Mouse (Mus musculus): ENCODE data around the gene Hist1h2bp. TPM values are rescaled to one million over a fixed set of nuclear protein-coding genes. Genes with fewer than 3 reads are reported as not detected.
"Not testable (repeated sequence)": the region's sequence is repeated elsewhere in the genome, so short reads cannot be mapped to it uniquely, and the experiment has no call there.

Hist1h2bp gene
- polyA plus RNA-seq, 1 experiment from 2014 or later = 2.5 TPM

GRCm38 (mm10) chr13:21795584-21795983 is 8.3 kb downstream of the Hist1h2bp start:
- no peak overlapping the region for H3K4me3 ChIP-seq (ENCODE audit: low read depth, low read length)
- H3K9ac ChIP-seq (ENCODE audit: low read length) = no peak overlapping the region
- DNase-seq (ENCODE audit: low spot score, missing footprints) (no peak), ATAC-seq (ENCODE audit: low FRiP score) (no peak)
- H3K9me3 ChIP-seq (ENCODE audit: control insufficient read depth, low read length) = no peaks in the 10 kb centered on the region
- no peaks in the 10 kb centered on the region for H3K36me3 ChIP-seq (ENCODE audit: control insufficient read depth, insufficient read depth, low read length)
- WGBS = 92% methylated on average over 7 of the region's 7 CpGs
- H3K4me2 ChIP-seq = no peak overlapping the region
- no peak overlapping the region for H3K27ac ChIP-seq (ENCODE audit: low read depth, low read length)
- H3K4me1 ChIP-seq (ENCODE audit: control insufficient read depth, insufficient read depth, low read length) = peaks cover 5% of the 10 kb centered on the region; the same call in 1 of the 2 replicates
- H3K27me3 ChIP-seq (ENCODE audit: control insufficient read depth, insufficient read depth, low read length) = no peaks in the 10 kb centered on the region

- not testable (repeated sequence) for H3K4me3 ChIP-seq (ENCODE audit: low read depth, low read length); H3K4me1 ChIP-seq (ENCODE audit: control insufficient read depth, insufficient read depth, low read length); H3K27ac ChIP-seq (ENCODE audit: low read depth, low read length); H3K4me2 ChIP-seq; ATAC-seq (ENCODE audit: low FRiP score); H3K27me3 ChIP-seq (ENCODE audit: control insufficient read depth, insufficient read depth, low read length); H3K9me3 ChIP-seq (ENCODE audit: control insufficient read depth, low read length); DNase-seq (ENCODE audit: low spot score, missing footprints); H3K9ac ChIP-seq (ENCODE audit: low read length); H3K36me3 ChIP-seq (ENCODE audit: control insufficient read depth, insufficient read depth, low read length)
Observed at GRCm38 (mm10) chr13:21797163-21797562, 9.9 kb downstream of the Hist1h2bp start.

GRCm38 (mm10) chr13:21803058-21803457 is 15.8 kb downstream of the Hist1h2bp start:
- DNase-seq (ENCODE audit: low spot score, missing footprints); H3K4me3 ChIP-seq (ENCODE audit: low read depth, low read length); H3K27me3 ChIP-seq (ENCODE audit: control insufficient read depth, insufficient read depth, low read length); H3K4me2 ChIP-seq; H3K9me3 ChIP-seq (ENCODE audit: control insufficient read depth, low read length); H3K36me3 ChIP-seq (ENCODE audit: control insufficient read depth, insufficient read depth, low read length); H3K9ac ChIP-seq (ENCODE audit: low read length); H3K4me1 ChIP-seq (ENCODE audit: control insufficient read depth, insufficient read depth, low read length); H3K27ac ChIP-seq (ENCODE audit: low read depth, low read length): not testable (repeated sequence)
- WGBS = no CpG with 5 or more reads among the region's 4 CpGs
- ATAC-seq (ENCODE audit: low FRiP score) = peak; percentile 75; the same call in 1 of the 2 replicates

- H3K27ac ChIP-seq (ENCODE audit: low read depth, low read length); H3K4me2 ChIP-seq; H3K4me1 ChIP-seq (ENCODE audit: control insufficient read depth, insufficient read depth, low read length); H3K4me3 ChIP-seq (ENCODE audit: low read depth, low read length); DNase-seq (ENCODE audit: low spot score, missing footprints); H3K9me3 ChIP-seq (ENCODE audit: control insufficient read depth, low read length); H3K36me3 ChIP-seq (ENCODE audit: control insufficient read depth, insufficient read depth, low read length); H3K9ac ChIP-seq (ENCODE audit: low read length); H3K27me3 ChIP-seq (ENCODE audit: control insufficient read depth, insufficient read depth, low read length): not testable (repeated sequence)
- ATAC-seq (ENCODE audit: low FRiP score) = peak; percentile 97
- WGBS = no CpG with 5 or more reads among the region's 23 CpGs
Observed at GRCm38 (mm10) chr13:21810073-21810472, 22.8 kb downstream of the Hist1h2bp start, which contains the start of the genes Hist1h2bq and Hist1h2ao. TSS of gene Hist1h2bq (minus strand) at chr13:21810197. TSS of gene Hist1h2ao (plus strand) at chr13:21810465.

- not testable (repeated sequence) for H3K4me2 ChIP-seq
Observed at GRCm38 (mm10) chr13:21811074-21811473, 23.8 kb downstream of the Hist1h2bp start.

GRCm38 (mm10) chr13:21811539-21811938 is 24.3 kb downstream of the Hist1h2bp start, which contains the start of gene Hist1h4m:
TSS of gene Hist1h4m (plus strand) at chr13:21811746.
- peak; percentile 60 for ATAC-seq (ENCODE audit: low FRiP score)
- DNase-seq (ENCODE audit: low spot score, missing footprints); H3K9ac ChIP-seq (ENCODE audit: low read length); H3K27me3 ChIP-seq (ENCODE audit: control insufficient read depth, insufficient read depth, low read length); H3K9me3 ChIP-seq (ENCODE audit: control insufficient read depth, low read length); H3K4me1 ChIP-seq (ENCODE audit: control insufficient read depth, insufficient read depth, low read length); H3K4me2 ChIP-seq; H3K27ac ChIP-seq (ENCODE audit: low read depth, low read length); H3K4me3 ChIP-seq (ENCODE audit: low read depth, low read length); H3K36me3 ChIP-seq (ENCODE audit: control insufficient read depth, insufficient read depth, low read length): not testable (repeated sequence)
- WGBS = no CpG with 5 or more reads among the region's 24 CpGs

More at GRCm38 (mm10) chr13:21811074-21811473, 23.8 kb downstream of the Hist1h2bp start:
- H3K27ac ChIP-seq (ENCODE audit: low read depth, low read length); H3K27me3 ChIP-seq (ENCODE audit: control insufficient read depth, insufficient read depth, low read length); H3K9me3 ChIP-seq (ENCODE audit: control insufficient read depth, low read length); H3K4me1 ChIP-seq (ENCODE audit: control insufficient read depth, insufficient read depth, low read length); H3K9ac ChIP-seq (ENCODE audit: low read length); H3K36me3 ChIP-seq (ENCODE audit: control insufficient read depth, insufficient read depth, low read length); H3K4me3 ChIP-seq (ENCODE audit: low read depth, low read length); DNase-seq (ENCODE audit: low spot score, missing footprints): not testable (repeated sequence)
- peak; percentile 55 for ATAC-seq (ENCODE audit: low FRiP score)
- no CpG with 5 or more reads among the region's 8 CpGs for WGBS

- peak; percentile 68 for ATAC-seq (ENCODE audit: low FRiP score)
Observed at GRCm38 (mm10) chr13:21812092-21812491, 24.8 kb downstream of the Hist1h2bp start.

GRCm38 (mm10) chr13:21820082-21820890 is 33.0 kb downstream of the Hist1h2bp start:
- not testable (repeated sequence) for H3K9ac ChIP-seq (ENCODE audit: low read length); H3K9me3 ChIP-seq (ENCODE audit: control insufficient read depth, low read length); H3K27ac ChIP-seq (ENCODE audit: low read depth, low read length); H3K4me2 ChIP-seq; H3K4me1 ChIP-seq (ENCODE audit: control insufficient read depth, insufficient read depth, low read length); H3K27me3 ChIP-seq (ENCODE audit: control insufficient read depth, insufficient read depth, low read length); DNase-seq (ENCODE audit: low spot score, missing footprints); H3K4me3 ChIP-seq (ENCODE audit: low read depth, low read length); H3K36me3 ChIP-seq (ENCODE audit: control insufficient read depth, insufficient read depth, low read length); ATAC-seq (ENCODE audit: low FRiP score)
- 76% methylated on average over 6 of the region's 16 CpGs for WGBS

More at GRCm38 (mm10) chr13:21812092-21812491, 24.8 kb downstream of the Hist1h2bp start:
- H3K4me3 ChIP-seq (ENCODE audit: low read depth, low read length); H3K36me3 ChIP-seq (ENCODE audit: control insufficient read depth, insufficient read depth, low read length); H3K9ac ChIP-seq (ENCODE audit: low read length); DNase-seq (ENCODE audit: low spot score, missing footprints); H3K4me2 ChIP-seq; H3K27me3 ChIP-seq (ENCODE audit: control insufficient read depth, insufficient read depth, low read length); H3K27ac ChIP-seq (ENCODE audit: low read depth, low read length); H3K9me3 ChIP-seq (ENCODE audit: control insufficient read depth, low read length); H3K4me1 ChIP-seq (ENCODE audit: control insufficient read depth, insufficient read depth, low read length): not testable (repeated sequence)
- WGBS = 0% methylated on average over 10 of the region's 14 CpGs

GRCm38 (mm10) chr13:21828511-21828910 is 41.2 kb downstream of the Hist1h2bp start:
- H3K27me3 ChIP-seq (ENCODE audit: control insufficient read depth, insufficient read depth, low read length) = no peaks in the 10 kb centered on the region
- no peaks in the 10 kb centered on the region for H3K36me3 ChIP-seq (ENCODE audit: control insufficient read depth, insufficient read depth, low read length)
- H3K4me1 ChIP-seq (ENCODE audit: control insufficient read depth, insufficient read depth, low read length) = no peaks in the 10 kb centered on the region
- H3K4me2 ChIP-seq = no peak overlapping the region
- no peaks in the 10 kb centered on the region for H3K9me3 ChIP-seq (ENCODE audit: control insufficient read depth, low read length)
- ATAC-seq (ENCODE audit: low FRiP score) (no peak), DNase-seq (ENCODE audit: low spot score, missing footprints) (no peak)
- no peak overlapping the region for H3K9ac ChIP-seq (ENCODE audit: low read length)
- no peak overlapping the region for H3K4me3 ChIP-seq (ENCODE audit: low read depth, low read length)
- no peak overlapping the region for H3K27ac ChIP-seq (ENCODE audit: low read depth, low read length)
- 84% methylated on average over 3 of the region's 3 CpGs for WGBS

Data from midbrain, embryonic 11.5 days (tissue).